Mouse (Mus musculus) MEL (cell line): ENCODE measurements around the gene Chrng. TPM values are rescaled to one million over a fixed set of nuclear protein-coding genes. Genes with fewer than 3 reads are reported as not detected.
A peak's percentile ranks its signal among the peaks of the same experiment; 100 is the strongest.

ENCODE experiments used
- DNase-seq: peaks from one replicate; pipeline ENCODE4 v3.0.0; 2011; ENCODE audit warnings: low read depth, low spot score
- H3K27ac ChIP-seq: 2 replicates; pipeline ENCODE4 v1.5.1; 2012; ENCODE audit warnings: low read depth, mild to moderate bottlenecking, control low read depth, low read length, moderate library complexity; ENCODE audit not compliant: control insufficient read depth
- H3K27me3 ChIP-seq, 2 experiments: fragments of 150-350 bp in 1 of 2; sonication (generic) in 1 of 2; 2 replicates each; pipeline ENCODE4 v1.6.1; 2012; ENCODE audit warnings: low read length in 2 of 2, mild to moderate bottlenecking in 2 of 2, improper control_type of control experiment in 1 of 2, moderate library complexity in 1 of 2; ENCODE audit not compliant: insufficient read depth in 2 of 2, control insufficient read depth in 1 of 2
- H3K36me3 ChIP-seq, 2 experiments: 2 replicates each; pipeline ENCODE4 v1.6.1; 2012 to 2014; ENCODE audit warnings: low read length in 2 of 2, improper control_type of control experiment in 1 of 2, inconsistent platforms in 1 of 2, mild to moderate bottlenecking in 1 of 2; ENCODE audit not compliant: insufficient read depth in 2 of 2, control insufficient read depth in 1 of 2
- H3K4me1 ChIP-seq, 2 experiments: fragments of 150-350 bp in 1 of 2; sonication (generic) in 1 of 2; 2 replicates each; pipeline ENCODE4 v1.6.1; 2012; ENCODE audit warnings: low read length in 2 of 2, improper control_type of control experiment in 1 of 2, mild to moderate bottlenecking in 1 of 2; ENCODE audit not compliant: insufficient read depth in 2 of 2, control insufficient read depth in 1 of 2
- H3K4me3 ChIP-seq, 2 experiments: fragments of 150-350 bp in 1 of 2; sonication (generic) in 1 of 2; 2 replicates each; pipeline ENCODE4 v1.5.1; 2012; ENCODE audit warnings: low read depth in 2 of 2, low read length in 2 of 2, mild to moderate bottlenecking in 2 of 2, moderate library complexity in 2 of 2, control low read depth in 1 of 2, improper control_type of control experiment in 1 of 2; ENCODE audit not compliant: control insufficient read depth in 1 of 2, insufficient read depth in 1 of 2
- H3K79me2 ChIP-seq: 2 replicates; pipeline ENCODE4 v1.6.1; 2012; ENCODE audit warnings: mild to moderate bottlenecking, low read length, moderate library complexity; ENCODE audit not compliant: control insufficient read depth, poor library complexity, insufficient read depth
- H3K9ac ChIP-seq: 2 replicates; pipeline ENCODE4 v1.6.1; 2012; ENCODE audit warnings: low read depth, mild to moderate bottlenecking, control low read depth, low read length, moderate library complexity; ENCODE audit not compliant: control insufficient read depth, poor library complexity, severe bottlenecking
- H3K9me3 ChIP-seq: fragments of 150-350 bp; sonication (generic); replicated peaks from 2 replicates; pipeline ENCODE4 v1.6.1; 2012; ENCODE audit warnings: mild to moderate bottlenecking, low read length, improper control_type of control experiment, moderate library complexity; ENCODE audit not compliant: insufficient read depth
- BHLHE40 ChIP-seq: IDR thresholded peaks from 2 replicates; pipeline ENCODE4 v1.6.1; 2012; ENCODE audit warnings: low read depth, mild to moderate bottlenecking, inconsistent platforms, low read length, improper control_type of control experiment, borderline replicate concordance
- CTCF ChIP-seq, 3 experiments: IDR thresholded peaks in 2 of 3; conservative IDR thresholded peaks in 1 of 3; 2 replicates each; pipeline ENCODE4 v1.5.1; 2011 to 2012; ENCODE audit warnings: low read length in 3 of 3, low read depth in 2 of 3, mild to moderate bottlenecking in 2 of 3, improper control_type of control experiment in 1 of 3, inconsistent platforms in 1 of 3, mixed read lengths in 1 of 3, moderate library complexity in 1 of 3; ENCODE audit not compliant: control insufficient read depth in 1 of 3, insufficient read depth in 1 of 3, poor library complexity in 1 of 3, severe bottlenecking in 1 of 3
- GABPA ChIP-seq: IDR thresholded peaks from 2 replicates; pipeline ENCODE4 v1.6.1; 2012; ENCODE audit warnings: low read depth, mild to moderate bottlenecking, inconsistent platforms, low read length, improper control_type of control experiment, moderate library complexity
- GATA1 ChIP-seq: IDR thresholded peaks from 2 replicates; pipeline ENCODE4 v1.6.1; 2011; ENCODE audit warnings: low read depth, low read length, improper control_type of control experiment
- MEF2A ChIP-seq: IDR thresholded peaks from 2 replicates; pipeline ENCODE4 v1.6.1; 2014; ENCODE audit warnings: low read depth, mild to moderate bottlenecking, inconsistent platforms, low read length, improper control_type of control experiment; ENCODE audit not compliant: poor library complexity, insufficient replicate concordance, severe bottlenecking; ENCODE audit errors: extremely low read depth
- NELFE ChIP-seq: IDR thresholded peaks from 2 replicates; pipeline ENCODE4 v1.6.1; 2011; ENCODE audit warnings: low read depth, low read length, improper control_type of control experiment
- NRF1 ChIP-seq: IDR thresholded peaks from 2 replicates; pipeline ENCODE4 v1.6.1; 2014; ENCODE audit warnings: low read depth, mild to moderate bottlenecking, inconsistent platforms, low read length, improper control_type of control experiment, moderate library complexity; ENCODE audit not compliant: poor library complexity, insufficient read depth, severe bottlenecking
- RAD21 ChIP-seq: IDR thresholded peaks from 2 replicates; pipeline ENCODE4 v1.6.1; 2011; ENCODE audit warnings: mild to moderate bottlenecking, low read depth, low read length, improper control_type of control experiment
- RCOR1 ChIP-seq: IDR thresholded peaks from 2 replicates; pipeline ENCODE4 v1.6.1; 2012; ENCODE audit warnings: low read depth, mild to moderate bottlenecking, inconsistent platforms, low read length, improper control_type of control experiment
- SMC3 ChIP-seq: IDR thresholded peaks from 2 replicates; pipeline ENCODE4 v1.6.1; 2011; ENCODE audit warnings: low read depth, low read length, improper control_type of control experiment
- TBP ChIP-seq: IDR thresholded peaks from 2 replicates; pipeline ENCODE4 v1.8.0; 2011; ENCODE audit warnings: low read depth, low read length, improper control_type of control experiment
- TCF12 ChIP-seq: IDR thresholded peaks from 2 replicates; pipeline ENCODE4 v1.6.1; 2014; ENCODE audit warnings: low read depth, mild to moderate bottlenecking, inconsistent platforms, low read length, improper control_type of control experiment, moderate library complexity
- USF1 ChIP-seq: IDR thresholded peaks from 2 replicates; pipeline ENCODE4 v1.6.1; 2014; ENCODE audit warnings: low read depth, mild to moderate bottlenecking, inconsistent platforms, low read length, improper control_type of control experiment, moderate library complexity
- ZC3H11A ChIP-seq: IDR thresholded peaks from 2 replicates; pipeline ENCODE4 v1.6.1; 2012; ENCODE audit warnings: low read depth, mild to moderate bottlenecking, inconsistent platforms, low read length, improper control_type of control experiment
- ZMIZ1 ChIP-seq: IDR thresholded peaks from 2 replicates; pipeline ENCODE4 v1.6.1; 2012; ENCODE audit warnings: low read depth, mild to moderate bottlenecking, inconsistent platforms, low read length, improper control_type of control experiment, moderate library complexity
- polyA plus RNA-seq, 2 experiments: library from polyadenylated mRNA; stranded (reverse) in 1 of 2; unstranded in 1 of 2; fragments of >175 nt in 1 of 2; fragments of >200 nt in 1 of 2; gene quantifications; 2 replicates each; pipeline versions ENCODE4 v1.2.1 to v1.2.4; 2012; ENCODE audit warnings: low replicate concordance in 2 of 2, low read depth in 1 of 2; ENCODE audit not compliant: insufficient read length in 2 of 2, insufficient read depth in 1 of 2, missing spikeins in 1 of 2
- total RNA-seq: library from RNA; depleted of rRNA; stranded (reverse); fragments of 300-350 nt; gene quantifications from 2 replicates; pipeline ENCODE4 v1.2.3, GENCODE M21; 2012

Gene Chrng
- total and polyA plus RNA-seq, 3 experiments = not detected

- TF ChIP-seq RCOR1 (0 out of 2 replicates have a peak, but pooled peaks have one; percentile 12), RAD21 (peak; percentile 83), GATA1 (no peak)
Measured at GRCm38 (mm10) chr1:87187037-87187355, 17.5 kb upstream of the Chrng start (continued).

DNA sequence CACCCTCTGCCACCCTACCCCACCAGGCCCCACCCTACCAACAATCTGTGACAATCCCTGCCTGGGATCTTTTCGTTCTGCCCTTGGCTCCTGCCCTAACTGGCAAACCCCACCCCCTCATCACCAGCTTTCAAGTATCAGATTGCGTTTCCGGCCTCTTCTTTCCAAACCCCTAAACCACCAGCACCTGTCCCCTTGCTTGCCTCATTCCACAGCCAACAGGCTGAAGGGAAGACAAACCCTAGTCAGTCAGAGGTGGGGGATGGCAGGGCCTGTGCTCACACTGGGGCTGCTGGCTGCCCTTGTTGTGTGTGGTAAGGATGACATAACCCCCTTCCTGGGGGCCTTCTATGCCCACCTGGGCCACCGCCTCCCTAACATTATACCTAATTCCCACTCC, 14.0 kb upstream of the Chrng start, which contains the start of gene Chrnd:
Gene Chrnd, plus strand, starts transcription at position 179 of the 400 bp plus-strand sequence.
- Histone ChIP-seq H3K27ac (no peak within 1 kb of the TSS), H3K4me1 (no peaks in the 10 kb centered on the region), H3K27me3 (peaks cover 11 to 13% of the 10 kb centered on the region in 2 experiments), H3K9ac (no peak within 1 kb of the TSS), H3K79me2 (no peaks in the 10 kb centered on the region), H3K9me3 (no peaks in the 10 kb centered on the region)
- no peak for TF ChIP-seq GABPA
- TF ChIP-seq, all 39 proteins: peak for 0
- DNase-seq = no peak
- Histone ChIP-seq H3K36me3 (no peaks in the 10 kb centered on the region), H3K4me3 (no peak within 1 kb of the TSS)

- Histone ChIP-seq H3K27me3 (peaks cover 10 to 12% of the 10 kb centered on the region in 2 experiments), H3K4me1 (no peaks in the 10 kb centered on the region), H3K9ac (no peak overlapping the region), H3K79me2 (no peaks in the 10 kb centered on the region), H3K36me3 (no peaks in the 10 kb centered on the region), H3K9me3 (no peaks in the 10 kb centered on the region), H3K27ac (no peak overlapping the region), H3K4me3 (no peak overlapping the region)
- TF ChIP-seq TBP (no peak), SMC3 (no peak), TCF12 (no peak), MEF2A (no peak), CTCF (IDR thresholded peaks at IDR 0.05 in 2 of 3, conservative IDR thresholded peaks at IDR 0.05 in 1 of 3; ENCODE audit: control insufficient read depth in 1 of 3, insufficient read depth in 1 of 3, low read depth in 2 of 3, low read length in 3 of 3, poor library complexity in 1 of 3, severe bottlenecking in 1 of 3) (no peak), BHLHE40 (no peak), ZMIZ1 (no peak), ZC3H11A (no peak), USF1 (no peak), NELFE (no peak), NRF1 (no peak)
- DNase-seq = no peak
Measured at GRCm38 (mm10) chr1:87197296-87197695, 7.2 kb upstream of the Chrng start.
